Mouse (Mus musculus) midbrain, embryonic 14.5 days (tissue): ENCODE results near the gene Agtrap. TPM values are rescaled to one million over a fixed set of nuclear protein-coding genes. Genes with fewer than 3 reads are reported as not detected.

Source experiments
- ATAC-seq: fragments of 200-750 bp; cut with Nextera tagmentation; 2 replicates; pipeline ENCODE4 v1.8.0; 2017; ENCODE audit warnings: moderate number of reproducible peaks, moderate library complexity; ENCODE audit not compliant: low FRiP score, low TSS enrichment
- DNase-seq: peaks from one replicate; pipeline ENCODE4 v3.0.0-alpha.2; 2015
- H3K27ac ChIP-seq: fragments of 300-500 bp; sonication (generic); replicated peaks from 2 replicates; pipeline ENCODE4 v1.5.1; 2014; ENCODE audit warnings: mild to moderate bottlenecking, low read depth, low read length, moderate library complexity
- H3K27me3 ChIP-seq: fragments of 300-500 bp; sonication (generic); 2 replicates; pipeline ENCODE4 v1.6.1; 2014; ENCODE audit warnings: low read length, control low read depth, mixed read lengths; ENCODE audit not compliant: control insufficient read depth, insufficient read depth
- H3K36me3 ChIP-seq: fragments of 300-500 bp; sonication (generic); 2 replicates; pipeline ENCODE4 v1.6.1; 2014; ENCODE audit warnings: low read length, control low read depth; ENCODE audit not compliant: control insufficient read depth, insufficient read depth
- H3K4me1 ChIP-seq: fragments of 300-500 bp; sonication (generic); 2 replicates; pipeline ENCODE4 v1.6.1; 2014; ENCODE audit warnings: mild to moderate bottlenecking, antibody characterized with exemption, low read length, control low read depth; ENCODE audit not compliant: control insufficient read depth, insufficient read depth
- H3K4me2 ChIP-seq: fragments of 300-500 bp; sonication (generic); 2 replicates; pipeline ENCODE4 v1.6.1; 2014; ENCODE audit warnings: mild to moderate bottlenecking, low read length, moderate library complexity
- H3K4me3 ChIP-seq: fragments of 300-500 bp; sonication (generic); replicated peaks from 2 replicates; pipeline ENCODE4 v1.5.1; 2014; ENCODE audit warnings: low read depth, low read length
- H3K9ac ChIP-seq: fragments of 300-500 bp; sonication (generic); replicated peaks from 2 replicates; pipeline ENCODE4 v1.6.1; 2014; ENCODE audit warnings: mild to moderate bottlenecking, low read length, moderate library complexity
- H3K9me3 ChIP-seq: fragments of 300-500 bp; sonication (generic); 2 replicates; pipeline ENCODE4 v1.6.1; 2016; ENCODE audit warnings: low read length, control low read depth, mixed read lengths; ENCODE audit not compliant: control insufficient read depth
- WGBS: fragments of 180-500 bp; shearing (Covaris S2); extraction: QIAGEN DNeasy Blood & Tissue Kit; methylation state at CpG from one replicate; pipeline ENCODE4 v1.1.7; 2014; 5-methylcytosine and 5-hydroxymethylcytosine counted together
- polyA plus RNA-seq: library from polyadenylated mRNA; unstranded; fragments of >200 nt; fragmentation: Nextera tagmentation; extraction: Ambion mirVana; gene quantifications from 2 replicates; pipeline ENCODE4 v1.2.1, GENCODE M21; 2014

Agtrap gene
- 3.7 and 6.3 TPM in 2 replicates for polyA plus RNA-seq

- Histone ChIP-seq H3K4me3 (peak within 1 kb of the TSS; percentile 50), H3K4me2 (peak within 1 kb of the TSS; percentile 81), H3K27me3 (no peaks in the 10 kb centered on the region), H3K27ac (peak within 1 kb of the TSS; percentile 68), H3K36me3 (no peaks in the 10 kb centered on the region), H3K9me3 (no peaks in the 10 kb centered on the region), H3K9ac (peak within 1 kb of the TSS; percentile 47), H3K4me1 (peaks cover 15% of the 10 kb centered on the region)
- whole genome bisulfite sequencing: 4% methylated on average over 34 of the region's 34 CpGs
- ATAC-seq (peak; percentile 91), DNase-seq (peak; percentile 95)
Observed at GRCm38 (mm10) chr4:148087907-148088527, at the start of gene Agtrap. Gene Agtrap (minus strand): TSS chr4:148088031.

DNA sequence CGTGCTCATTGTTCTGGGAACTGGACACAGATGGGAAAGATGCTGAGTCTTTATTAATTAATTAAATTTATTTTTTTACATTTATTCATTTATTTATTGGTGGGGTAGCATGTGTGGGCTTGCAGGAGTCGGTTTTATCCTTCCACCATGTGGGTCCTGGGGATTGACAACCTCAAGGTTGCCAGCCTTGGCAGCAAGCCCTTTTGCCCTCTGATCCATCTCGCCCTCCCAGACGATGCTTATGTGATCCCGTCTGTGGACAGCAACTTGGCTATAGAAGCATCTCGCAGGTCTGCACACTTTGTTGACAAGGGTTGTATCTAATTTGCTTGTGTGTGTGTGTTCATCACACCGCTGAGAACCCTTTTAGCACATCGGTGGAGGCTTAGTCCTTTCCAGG is 49.7 kb upstream of the Agtrap start:
- WGBS: 60% methylated on average over 8 of the region's 8 CpGs

GRCm38 (mm10) chr4:148134988-148135387 is 47.2 kb upstream of the Agtrap start:
- Histone ChIP-seq H3K4me3 (no peak overlapping the region), H3K9ac (no peak overlapping the region), H3K9me3 (no peaks in the 10 kb centered on the region), H3K36me3 (no peaks in the 10 kb centered on the region), H3K4me1 (peaks cover 27% of the 10 kb centered on the region), H3K27me3 (no peaks in the 10 kb centered on the region), H3K27ac (no peak overlapping the region), H3K4me2 (no peak overlapping the region)
- ATAC-seq (no peak), DNase-seq (no peak)
- WGBS: 85% methylated on average over 8 of the region's 8 CpGs

More for the DNA sequence above, 49.7 kb upstream of the Agtrap start:
- Histone ChIP-seq H3K27me3 (no peaks in the 10 kb centered on the region), H3K9me3 (no peaks in the 10 kb centered on the region), H3K4me3 (no peak overlapping the region), H3K36me3 (no peaks in the 10 kb centered on the region), H3K9ac (no peak overlapping the region), H3K4me1 (peaks cover 15% of the 10 kb centered on the region), H3K4me2 (no peak overlapping the region), H3K27ac (0 out of 2 replicates have a peak overlapping the region, but pooled peaks have one; percentile 20)
- ATAC-seq: no peak
- no peak for DNase-seq

DNA sequence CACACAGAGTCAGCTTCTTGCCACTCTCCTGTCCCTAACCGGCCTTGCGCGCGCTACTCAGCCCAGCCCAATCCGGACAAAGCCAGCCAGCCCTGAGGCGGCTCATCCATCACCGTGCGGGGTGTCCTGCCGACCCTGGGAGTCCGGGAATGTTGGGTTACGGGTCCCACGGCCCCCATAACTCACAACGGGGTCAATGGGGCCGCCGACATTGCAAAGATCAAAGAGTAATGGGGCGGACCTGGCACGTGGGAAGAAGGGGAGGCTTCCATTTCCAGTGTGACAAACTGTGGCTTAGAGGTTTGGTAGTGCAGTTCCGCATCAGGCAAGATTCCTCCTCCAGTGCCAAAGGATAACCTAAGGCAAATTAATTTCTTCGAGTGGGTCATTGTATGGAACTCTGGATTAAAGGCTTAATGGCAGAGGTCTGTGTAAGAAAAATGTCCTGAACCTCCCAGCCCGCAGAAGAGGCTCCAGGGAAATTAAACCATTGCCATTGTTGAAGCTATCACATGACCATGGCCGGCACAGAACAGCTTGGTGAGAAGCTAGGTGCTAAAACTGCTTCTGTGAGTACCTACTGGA is 43.8 kb upstream of the Agtrap start:
- H3K4me2 ChIP-seq: peak overlapping the region; percentile 67
- under 1% methylated on average over 21 of the region's 21 CpGs for WGBS
- ATAC-seq: peak; percentile 52
- peak overlapping the region; percentile 98 for H3K9ac ChIP-seq
- H3K4me3 ChIP-seq: peak overlapping the region; percentile 78
- no peaks in the 10 kb centered on the region for H3K36me3 ChIP-seq
- peaks cover 44% of the 10 kb centered on the region for H3K4me1 ChIP-seq
- DNase-seq: peak; percentile 68
- peak overlapping the region; percentile 99 for H3K27ac ChIP-seq
- no peaks in the 10 kb centered on the region for H3K27me3 ChIP-seq
- H3K9me3 ChIP-seq: no peaks in the 10 kb centered on the region

GRCm38 (mm10) chr4:148130561-148131413 is 43.0 kb upstream of the Agtrap start, which contains the start of gene Draxin:
Gene Draxin (minus strand): TSS chr4:148130698.
- Histone ChIP-seq H3K27me3 (no peaks in the 10 kb centered on the region), H3K36me3 (no peaks in the 10 kb centered on the region), H3K27ac (peak within 1 kb of the TSS; percentile 99), H3K9me3 (no peaks in the 10 kb centered on the region), H3K4me2 (peak within 1 kb of the TSS; percentile 67), H3K9ac (peak within 1 kb of the TSS; percentile 98), H3K4me1 (peaks cover 45% of the 10 kb centered on the region), H3K4me3 (peak within 1 kb of the TSS; percentile 78)
- WGBS: under 1% methylated on average over 79 of the region's 87 CpGs
- peak; percentile 86 for ATAC-seq
- peak; percentile 90 for DNase-seq

GRCm38 (mm10) chr4:148130133-148130532 is 42.3 kb upstream of the Agtrap start, which contains the start of gene Mad2l2:
Gene Mad2l2 (plus strand): TSS chr4:148130384.
- Histone ChIP-seq H3K36me3 (no peaks in the 10 kb centered on the region), H3K4me1 (peaks cover 45% of the 10 kb centered on the region), H3K9ac (peak within 1 kb of the TSS; percentile 98), H3K9me3 (no peaks in the 10 kb centered on the region), H3K27me3 (no peaks in the 10 kb centered on the region), H3K27ac (peak within 1 kb of the TSS; percentile 99), H3K4me3 (peak within 1 kb of the TSS; percentile 78), H3K4me2 (peak within 1 kb of the TSS; percentile 67)
- DNase-seq (peak; percentile 65), ATAC-seq (peak; percentile 1; the same call in 1 of the 2 replicates)
- under 1% methylated on average over 18 of the region's 18 CpGs for WGBS

- Histone ChIP-seq H3K4me1 (peaks cover 45% of the 10 kb centered on the region), H3K9ac (peak overlapping the region; percentile 98)
- WGBS: 65% methylated on average over 2 of the region's 2 CpGs
Observed at GRCm38 (mm10) chr4:148128672-148129071, 40.8 kb upstream of the Agtrap start.

DNA sequence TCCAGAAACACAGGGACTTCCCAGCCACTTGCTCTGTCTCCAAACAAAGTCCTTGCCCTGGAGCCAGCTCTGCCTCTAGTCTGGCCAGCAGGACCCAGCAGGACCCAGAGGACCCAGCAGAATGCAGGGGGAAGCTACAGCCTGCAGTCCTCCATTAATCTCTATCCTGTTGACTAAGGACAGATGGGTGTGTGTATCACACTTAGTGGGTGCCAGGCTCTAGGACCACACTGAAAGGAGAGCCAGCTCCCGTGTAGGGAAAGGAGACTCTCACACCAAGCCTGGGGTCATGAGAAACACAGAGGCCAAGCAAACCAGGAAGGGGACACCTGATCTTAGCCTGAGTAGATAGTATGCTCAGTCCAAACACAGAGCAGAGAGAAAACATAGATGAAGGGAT is 40.4 kb upstream of the Agtrap start:
- Histone ChIP-seq H3K4me2 (peak overlapping the region; percentile 67), H3K9me3 (no peaks in the 10 kb centered on the region), H3K4me3 (peak overlapping the region; percentile 78), H3K36me3 (no peaks in the 10 kb centered on the region), H3K27me3 (no peaks in the 10 kb centered on the region), H3K27ac (peak overlapping the region; percentile 99), H3K9ac (peak overlapping the region; percentile 98), H3K4me1 (peaks cover 45% of the 10 kb centered on the region)
- WGBS: 58% methylated on average over 1 of the region's 1 CpGs
- DNase-seq (no peak), ATAC-seq (no peak)

More at GRCm38 (mm10) chr4:148128672-148129071, 40.8 kb upstream of the Agtrap start:
- Histone ChIP-seq H3K9me3 (no peaks in the 10 kb centered on the region), H3K36me3 (no peaks in the 10 kb centered on the region), H3K27me3 (no peaks in the 10 kb centered on the region), H3K4me2 (peak overlapping the region; percentile 67), H3K4me3 (peak overlapping the region; percentile 78), H3K27ac (peak overlapping the region; percentile 99)
- DNase-seq: no peak
- no peak for ATAC-seq
